Mouse (Mus musculus) layer of hippocampus, postnatal 25 days (tissue): ENCODE results near the gene Igfbp2. TPM values are rescaled to one million over a fixed set of nuclear protein-coding genes. Genes with fewer than 3 reads are reported as not detected.

Experiments
- DNase-seq, 2 experiments: peaks; one replicate each; pipeline ENCODE4 v3.0.0; 2022; ENCODE audit warnings: mixed read lengths in 2 of 2, low spot score in 1 of 2; ENCODE audit errors: extremely low spot score in 1 of 2
- total RNA-seq, 2 experiments: library from RNA; stranded (reverse); gene quantifications; 2 replicates each; pipeline ENCODE4 v1.2.3; 2021

Gene Igfbp2
- total RNA-seq, 2 experiments from 2014 or later = 44.4 to 50.5 TPM

DNA sequence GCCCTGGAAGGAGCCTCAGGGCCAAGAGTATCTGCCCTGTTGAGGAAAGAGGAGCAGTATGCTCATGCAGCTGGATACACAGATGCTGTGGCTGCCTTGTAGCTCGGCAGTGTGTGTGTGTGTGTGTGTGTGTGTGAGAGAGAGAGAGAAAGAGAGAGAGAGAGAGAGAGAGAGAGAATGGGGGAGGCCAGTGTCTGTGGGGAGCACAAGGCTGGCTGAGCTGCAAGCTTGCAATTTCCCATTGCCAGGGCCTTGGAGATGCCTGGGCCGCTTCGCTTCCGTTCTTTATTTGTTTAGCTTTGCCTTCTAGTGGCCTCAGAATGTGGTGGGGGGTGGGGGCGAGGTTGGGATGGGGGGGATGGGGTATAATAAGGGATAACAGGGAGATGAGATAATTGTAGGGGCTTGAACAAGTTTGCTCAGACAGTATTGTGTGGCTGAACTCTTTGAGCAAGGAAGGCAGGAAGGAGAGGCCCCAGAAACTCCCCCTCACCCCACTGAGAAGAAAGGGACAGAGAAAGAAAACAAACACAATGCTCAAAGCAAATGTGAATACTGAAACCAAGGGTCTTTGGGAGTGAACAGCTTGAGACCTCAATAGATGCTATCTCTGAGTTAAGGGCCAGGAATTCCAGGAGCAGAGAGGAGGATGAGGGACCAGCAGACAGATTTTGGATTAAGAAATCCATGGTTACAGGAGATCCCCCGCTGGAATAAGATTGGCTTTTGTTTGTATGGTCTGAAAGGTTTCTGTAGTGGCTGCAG, 10.5 kb upstream of the Igfbp2 start:
- DNase-seq = no peak

DNA sequence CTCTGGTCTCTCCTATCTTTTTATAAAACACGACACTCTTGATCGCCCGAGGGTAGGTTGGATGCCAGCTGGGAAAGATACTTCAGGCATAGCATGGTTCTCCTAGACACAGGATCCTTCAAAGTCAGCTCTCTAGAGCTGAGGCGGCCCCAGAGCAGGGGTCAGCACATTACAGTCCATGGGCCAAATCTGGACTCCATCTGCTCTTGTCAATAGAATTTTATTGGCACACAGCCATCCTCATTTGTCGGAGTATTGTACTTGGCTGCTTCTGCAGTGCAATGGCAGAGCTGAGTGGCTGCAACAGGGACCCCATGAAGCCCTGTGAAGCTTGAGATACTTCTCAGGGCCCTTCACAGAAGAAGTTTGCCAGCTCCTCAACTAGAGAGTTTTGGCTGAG, 9.1 kb upstream of the Igfbp2 start:
- DNase-seq = no peak

DNA sequence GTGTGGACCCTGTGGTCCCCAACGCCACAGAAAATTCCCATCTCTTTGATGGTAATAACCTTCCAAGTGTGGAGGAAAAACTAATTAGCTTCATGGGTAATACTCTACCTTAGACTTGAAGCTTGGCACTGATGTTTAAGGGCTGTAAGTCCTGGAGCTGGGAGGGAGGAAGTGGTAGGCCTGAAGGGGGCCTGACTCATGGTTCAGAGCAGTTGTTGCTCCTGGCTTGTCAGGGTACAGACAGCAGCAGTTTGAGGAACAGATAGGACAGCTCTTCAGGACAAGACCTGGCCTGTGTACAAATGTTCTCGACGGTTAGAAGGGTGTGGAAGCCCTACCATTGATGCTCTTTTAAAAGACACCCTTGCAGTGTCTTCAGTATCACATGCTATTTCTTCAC, 8.7 kb upstream of the Igfbp2 start:
- no peak for DNase-seq

DNA sequence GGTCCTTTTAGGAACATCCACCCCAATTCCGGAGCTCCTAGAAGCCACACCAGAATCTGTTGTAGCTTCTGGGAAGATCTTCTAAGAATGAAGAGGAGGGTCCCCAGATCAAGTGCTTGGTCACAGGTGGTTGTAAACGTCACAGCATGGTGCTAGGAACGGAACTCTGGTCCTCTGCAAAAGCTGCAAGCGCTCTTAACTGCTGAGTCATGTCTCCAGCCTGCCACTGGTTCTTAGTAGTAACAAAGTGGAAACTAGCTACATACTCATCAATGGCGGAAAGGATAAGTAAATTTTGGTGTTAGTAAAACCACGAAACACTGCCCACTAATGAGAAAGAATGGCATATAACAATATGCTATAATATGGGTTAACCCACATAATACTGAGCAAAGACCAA, 4.3 kb upstream of the Igfbp2 start:
- no peak for DNase-seq

DNA sequence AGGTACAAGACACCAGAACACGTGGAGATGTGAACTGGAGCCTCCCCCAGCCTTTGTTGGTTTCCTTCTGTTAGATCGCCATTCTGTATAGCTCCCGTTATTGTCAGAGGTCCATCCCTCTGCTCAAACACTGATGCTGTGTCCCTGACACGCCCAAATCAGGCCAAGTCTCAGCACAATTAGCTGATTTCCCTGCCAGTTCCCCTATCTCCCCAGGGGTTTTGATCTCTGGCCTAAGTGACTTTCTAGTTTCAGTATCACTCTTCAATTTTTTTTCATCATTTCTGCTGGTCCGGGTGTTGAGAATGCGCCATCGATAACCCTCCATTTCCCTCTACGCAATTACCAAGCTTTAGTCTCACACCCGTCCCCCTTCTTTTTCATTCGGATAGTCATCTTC, 1.4 kb upstream of the Igfbp2 start:
- DNase-seq = no peak

DNA sequence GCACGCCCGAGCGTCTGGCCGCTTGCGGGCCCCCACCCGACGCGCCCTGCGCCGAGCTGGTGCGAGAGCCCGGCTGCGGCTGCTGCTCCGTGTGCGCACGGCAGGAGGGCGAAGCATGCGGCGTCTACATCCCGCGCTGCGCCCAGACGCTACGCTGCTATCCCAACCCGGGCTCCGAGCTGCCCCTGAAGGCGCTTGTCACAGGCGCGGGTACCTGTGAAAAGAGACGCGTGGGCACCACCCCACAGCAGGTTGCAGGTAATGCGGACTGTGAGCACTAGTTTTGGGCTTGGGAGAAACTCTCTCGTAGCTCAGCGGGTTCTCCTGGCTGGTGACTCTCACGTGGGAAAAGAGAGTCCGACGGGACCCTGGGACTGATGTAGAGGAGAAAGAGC, 401 bp downstream of the Igfbp2 start:
- DNase-seq = peak in 1 of 2 experiments; percentile 17

DNA sequence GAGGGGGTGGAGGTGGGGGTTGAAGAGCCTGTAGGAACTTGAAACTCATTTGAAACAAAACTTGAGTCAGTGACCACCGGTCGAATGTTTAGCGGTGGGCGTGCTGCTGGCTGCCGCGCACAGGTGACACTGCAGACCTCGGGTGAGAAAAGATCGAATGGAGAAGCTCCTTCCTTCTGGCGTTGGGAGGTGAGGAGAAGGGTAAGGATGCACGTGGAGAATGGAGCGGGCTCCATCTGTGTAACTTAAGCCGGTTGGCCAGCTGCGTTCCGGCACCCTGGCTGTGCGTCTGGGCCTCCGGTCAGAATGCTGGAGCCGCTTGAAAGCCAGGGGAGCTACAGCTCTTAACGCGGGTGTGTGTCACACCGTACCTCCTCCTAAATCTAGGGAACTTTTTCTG, 983 bp downstream of the Igfbp2 start:
- no peak for DNase-seq

DNA sequence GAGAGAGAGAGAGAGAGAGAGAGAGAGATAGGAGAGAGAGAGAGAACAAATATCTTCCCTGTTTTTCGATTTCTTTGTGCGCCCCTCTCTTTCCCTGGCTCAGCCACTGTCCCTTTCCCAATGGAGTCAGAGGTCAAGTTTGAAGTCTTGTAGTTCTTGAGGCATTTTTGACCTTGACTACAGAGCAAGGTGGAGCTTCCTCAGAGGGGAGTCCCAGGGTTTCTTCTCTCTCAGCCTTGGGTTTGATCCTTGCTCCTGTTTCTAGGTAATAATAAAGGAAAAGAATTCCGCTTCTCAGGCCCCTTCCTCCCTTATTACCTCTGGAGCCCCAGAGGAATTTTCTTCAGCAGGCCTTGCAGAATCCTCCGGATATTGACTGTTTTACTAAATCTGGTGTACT, 1.6 kb downstream of the Igfbp2 start:
- DNase-seq = no peak

DNA sequence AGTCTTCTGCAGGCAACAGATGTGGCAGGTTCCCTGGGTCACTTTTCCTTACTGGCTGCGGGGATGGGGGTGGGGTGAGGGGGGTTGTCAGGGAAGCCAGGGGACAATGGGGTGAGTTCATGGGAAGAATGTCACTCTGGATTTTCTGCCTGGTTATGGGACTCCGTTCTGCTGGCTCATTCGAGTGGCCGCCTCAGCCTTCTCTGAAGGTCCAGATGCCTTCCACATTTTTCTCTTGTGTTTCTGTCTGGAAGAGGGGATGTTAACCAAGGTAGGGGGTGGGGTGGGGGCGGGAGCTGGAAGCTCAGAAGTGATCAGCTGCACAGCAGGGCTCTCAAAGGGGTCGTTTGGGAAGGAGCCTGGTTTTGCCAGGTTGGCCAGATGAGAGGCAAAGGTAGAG, 2.1 kb downstream of the Igfbp2 start:
- DNase-seq = no peak

DNA sequence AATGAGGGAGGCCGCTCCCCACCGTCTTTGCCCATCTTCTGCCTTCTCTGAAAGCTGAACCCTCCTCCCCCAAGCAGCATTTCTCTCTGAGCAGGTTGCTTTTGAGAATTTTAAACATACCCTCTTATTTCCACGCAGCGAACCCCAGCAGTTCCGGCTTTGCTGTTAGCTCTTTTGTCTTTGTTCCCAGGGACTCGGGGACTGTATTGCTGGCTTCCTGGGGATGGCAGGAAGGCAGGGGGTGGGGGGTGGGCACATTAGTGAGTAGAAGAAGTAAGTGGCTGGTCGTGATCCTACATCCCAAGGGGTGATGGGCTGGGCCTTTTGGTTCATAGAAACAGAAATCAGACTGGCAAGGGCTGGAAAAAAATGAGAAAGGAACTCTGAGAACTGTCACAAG, 2.6 kb downstream of the Igfbp2 start:
- DNase-seq = no peak

DNA sequence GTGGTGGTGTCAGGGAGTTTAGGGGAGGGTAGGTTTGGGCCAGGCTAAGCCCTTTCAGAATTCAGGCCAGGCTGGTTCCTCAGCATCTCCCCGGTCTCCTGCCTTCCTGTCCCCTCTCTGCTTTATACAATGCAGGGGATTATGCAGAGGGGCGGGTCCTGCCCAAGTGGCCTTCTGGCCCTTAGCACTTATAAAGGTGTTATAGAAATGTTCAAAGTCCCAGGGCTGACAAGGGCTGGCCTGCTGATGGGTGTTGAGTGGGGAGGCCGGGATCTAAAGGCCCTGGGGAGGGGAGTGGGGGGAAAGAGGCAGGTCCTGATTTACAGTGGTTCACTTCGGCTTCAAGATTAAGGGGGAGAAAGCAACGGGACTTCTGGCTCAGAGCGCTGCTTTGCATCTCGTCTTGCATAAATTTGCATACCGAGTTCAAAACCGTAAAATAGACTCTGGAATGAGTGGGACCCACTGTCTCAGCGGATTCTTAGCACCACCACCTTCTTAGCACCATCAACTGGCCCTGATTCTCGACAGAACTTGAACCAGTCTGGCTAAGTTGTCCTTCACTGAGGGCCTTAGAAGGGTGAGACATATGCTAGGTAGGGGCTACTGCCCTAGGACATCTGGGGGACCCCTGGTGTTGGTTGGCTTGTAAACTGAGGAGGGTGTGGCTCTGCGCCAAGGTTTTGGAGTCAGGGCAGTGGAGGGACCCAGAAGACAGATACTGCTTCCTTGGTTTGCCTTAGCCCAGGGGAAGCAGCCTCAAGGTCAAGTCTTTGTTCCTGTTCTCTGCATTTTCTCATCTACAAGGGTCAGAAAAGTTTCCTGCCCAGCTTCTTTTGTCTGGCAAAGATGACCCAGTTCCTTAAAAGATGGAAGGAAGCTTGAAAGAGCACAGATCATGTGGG, 3.4 kb downstream of the Igfbp2 start:
- no peak for DNase-seq

DNA sequence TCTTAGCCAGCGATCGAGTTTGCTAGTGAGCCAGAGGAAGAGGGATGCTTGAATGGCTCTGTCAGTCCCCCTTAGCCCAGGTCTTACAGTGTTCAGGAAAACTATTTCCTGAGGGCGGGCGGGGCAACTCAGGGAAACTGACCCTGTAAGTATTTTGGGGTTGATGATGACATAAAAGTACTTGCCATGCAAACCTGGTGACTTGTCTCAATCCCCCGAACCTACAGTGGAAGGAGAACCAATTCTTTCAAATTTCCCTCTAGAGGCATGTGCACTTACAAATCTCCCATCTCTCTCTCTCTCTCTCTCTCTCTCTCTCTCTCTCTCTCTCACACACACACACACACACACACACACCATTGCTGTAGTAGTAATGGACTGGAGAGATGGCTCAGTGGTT, 4.5 kb downstream of the Igfbp2 start:
- no peak for DNase-seq

DNA sequence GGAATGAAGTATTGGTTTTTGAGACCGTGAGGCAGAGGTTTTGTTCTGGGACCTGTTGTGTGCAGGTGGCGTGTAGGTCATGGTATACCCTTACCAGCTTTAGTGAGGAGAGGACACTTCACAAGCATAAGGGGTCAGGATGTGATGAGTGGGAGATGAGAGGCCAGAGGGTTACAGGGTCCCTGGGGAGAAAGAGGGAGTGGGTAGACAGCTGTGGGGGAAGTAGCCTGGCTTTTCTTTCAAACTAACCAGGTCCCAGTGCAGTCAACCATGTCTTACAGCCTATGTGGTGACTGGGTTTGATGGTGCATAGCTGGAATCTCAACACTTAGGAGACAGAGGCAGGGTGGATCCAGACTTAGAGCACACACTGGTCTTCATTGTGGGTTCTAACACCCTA, 6.2 kb downstream of the Igfbp2 start:
- DNase-seq = no peak

DNA sequence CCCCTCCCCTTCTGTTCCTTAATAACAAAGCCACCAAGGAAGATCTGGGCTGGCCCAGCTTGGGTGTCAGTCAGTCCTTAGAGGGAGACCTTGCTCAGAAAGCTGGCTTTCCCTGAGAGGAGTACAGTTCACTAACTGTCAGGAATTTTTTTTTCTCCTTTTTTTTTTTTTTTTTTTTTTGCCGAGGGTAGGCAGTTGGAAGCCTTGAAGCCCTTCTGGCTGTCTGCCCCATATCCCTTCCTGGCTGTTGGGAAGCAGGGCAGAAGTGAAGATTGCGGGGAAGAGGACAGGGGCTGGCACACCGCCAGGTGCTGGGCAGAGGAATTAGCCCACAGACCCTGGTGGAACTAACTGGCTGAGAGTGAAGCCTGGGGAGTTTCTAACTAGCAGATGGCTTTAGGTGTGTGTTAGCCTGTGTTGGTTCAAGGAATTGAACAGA, 8.4 kb downstream of the Igfbp2 start:
- DNase-seq = no peak

DNA sequence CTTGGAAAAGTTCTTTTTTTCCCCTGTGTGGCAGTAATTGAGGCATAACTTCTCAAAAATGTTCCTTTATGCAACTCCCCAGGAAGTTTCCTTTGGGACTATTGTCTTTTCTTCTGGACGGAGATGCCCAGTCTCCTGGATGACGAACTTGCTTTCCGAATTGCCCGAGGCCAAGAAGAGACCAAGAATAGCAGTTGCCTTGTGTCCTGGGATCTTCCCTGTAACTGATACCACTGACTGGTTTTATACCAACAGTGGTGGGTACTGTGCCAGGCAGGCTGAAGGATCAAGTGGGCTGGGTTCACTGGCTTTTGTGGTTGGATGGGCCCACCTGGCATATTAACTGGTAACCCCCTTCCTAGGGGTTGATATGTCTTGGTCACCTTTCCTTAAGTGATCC, 9.3 kb downstream of the Igfbp2 start:
- DNase-seq = no peak

DNA sequence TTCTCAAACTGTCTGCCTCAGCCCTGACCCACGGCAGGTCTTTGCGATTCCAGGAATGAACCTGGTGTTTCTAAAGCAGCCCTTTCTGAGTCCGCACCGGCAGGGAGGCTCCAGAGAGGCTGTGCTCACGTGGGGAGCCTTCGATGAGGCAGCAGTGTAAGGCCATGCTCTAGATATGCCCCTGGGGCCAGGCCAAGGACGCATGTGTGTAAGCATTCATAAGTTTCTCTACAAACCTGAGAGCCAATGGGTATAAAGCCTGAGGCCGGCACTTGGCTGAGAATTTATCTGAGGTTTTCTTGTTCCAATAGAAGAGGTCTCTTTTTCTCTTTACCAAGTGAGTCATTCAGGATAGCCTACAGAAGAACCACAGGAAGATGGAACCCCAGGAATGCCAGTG, 15.1 kb downstream of the Igfbp2 start:
- no peak for DNase-seq

DNA sequence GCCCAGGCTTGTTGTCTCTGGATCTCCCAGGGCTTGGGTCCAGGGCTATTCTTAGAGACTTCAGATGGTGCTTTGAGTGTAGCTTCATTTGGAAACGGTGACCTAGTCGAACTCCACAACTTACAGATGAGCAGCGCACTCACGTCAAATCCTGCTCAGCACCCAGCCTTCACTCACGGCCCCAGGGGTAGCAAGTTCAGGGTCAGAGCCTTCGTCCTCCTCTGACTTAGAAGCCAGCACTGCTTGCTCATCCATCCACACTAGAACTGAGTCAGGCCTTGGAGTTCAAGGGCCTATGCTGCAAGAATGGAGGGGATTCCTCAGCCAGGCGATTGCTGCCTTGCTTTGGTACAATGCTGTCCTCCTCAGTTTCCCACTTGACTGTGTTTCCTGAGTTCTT, 15.5 kb downstream of the Igfbp2 start:
- no peak for DNase-seq

DNA sequence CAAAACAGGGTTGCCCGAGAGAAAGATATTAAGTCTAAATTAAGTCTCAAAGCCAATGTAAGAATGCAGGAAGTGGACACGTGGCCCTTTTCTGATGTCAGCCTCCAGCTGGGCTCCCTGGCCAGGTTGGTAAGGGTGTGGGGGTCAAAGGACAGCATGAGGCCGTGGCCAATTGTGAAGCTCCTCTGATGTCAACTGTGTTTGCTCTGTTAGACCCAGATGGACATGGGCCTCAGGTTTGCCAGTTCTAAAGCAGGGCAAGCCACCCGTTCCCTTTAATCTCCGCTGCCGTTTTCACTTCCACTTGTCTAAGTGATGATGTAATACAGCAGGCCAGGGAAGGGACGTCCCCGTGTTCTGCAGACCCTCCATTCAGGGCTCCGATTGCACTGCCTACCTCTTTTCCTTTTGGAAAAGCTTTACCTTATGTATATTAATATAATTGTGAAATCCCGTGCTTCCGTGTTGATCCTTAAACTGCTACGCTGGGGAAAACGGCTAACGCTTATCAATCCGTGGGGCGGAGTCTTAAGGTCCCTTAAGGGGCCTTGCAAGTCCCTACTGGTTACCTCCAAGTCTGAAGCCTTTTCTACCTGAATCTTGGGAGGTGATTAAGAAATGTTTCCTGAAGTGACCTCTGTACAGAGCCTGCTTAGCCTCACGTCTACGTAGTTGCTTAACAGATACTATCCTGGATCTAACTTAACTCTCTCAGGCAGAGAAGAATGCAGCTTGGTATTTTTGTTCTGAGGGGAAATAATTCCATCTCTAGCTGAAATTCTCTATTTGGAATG, 18.6 kb downstream of the Igfbp2 start:
- DNase-seq = no peak

DNA sequence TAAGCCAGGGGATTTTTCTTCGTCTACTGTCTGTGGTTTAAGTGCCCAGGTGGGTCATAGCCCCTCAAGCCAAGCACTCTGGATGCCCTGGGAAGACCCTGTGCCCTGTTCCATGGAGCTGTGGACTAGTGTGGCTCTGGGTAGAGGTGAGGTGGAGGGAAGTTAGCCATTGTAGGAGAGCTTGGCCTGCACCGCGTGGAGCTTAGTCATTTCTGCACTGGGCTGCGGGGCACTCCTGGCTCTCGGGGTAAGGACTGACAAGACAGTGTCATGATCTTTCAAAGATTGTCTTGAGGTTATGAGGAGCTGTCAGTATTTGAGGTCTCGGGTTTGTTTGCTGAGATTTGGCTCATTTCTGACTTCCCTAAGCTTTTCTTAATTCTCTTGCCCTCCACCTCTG, 20.4 kb downstream of the Igfbp2 start:
- DNase-seq = no peak

DNA sequence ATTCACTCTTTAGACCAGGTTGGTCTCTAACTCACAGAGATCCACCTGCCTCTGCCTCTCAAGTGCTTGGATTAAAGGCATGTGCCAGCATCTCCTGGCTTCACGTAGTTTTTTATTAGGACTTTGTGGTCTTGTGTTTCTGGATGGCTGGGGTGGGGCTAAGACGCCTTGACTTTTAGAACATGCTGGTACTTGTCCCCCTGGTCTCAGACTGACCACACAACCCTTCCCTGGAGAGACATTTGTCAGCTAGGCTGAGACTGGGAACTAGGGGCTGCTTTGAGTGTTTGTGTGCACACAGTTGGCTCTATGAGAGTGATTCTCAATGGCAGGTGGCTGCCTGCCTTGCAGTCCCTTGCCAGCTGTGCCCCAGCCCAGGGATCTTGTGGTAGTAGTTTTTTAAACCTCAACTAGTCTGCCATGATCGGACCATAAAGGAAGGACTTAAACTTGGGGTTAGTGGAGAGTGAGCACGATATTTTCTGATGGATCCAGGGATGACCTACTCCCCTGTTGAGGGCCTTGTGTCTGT, 23.6 kb downstream of the Igfbp2 start:
- no peak for DNase-seq

DNA sequence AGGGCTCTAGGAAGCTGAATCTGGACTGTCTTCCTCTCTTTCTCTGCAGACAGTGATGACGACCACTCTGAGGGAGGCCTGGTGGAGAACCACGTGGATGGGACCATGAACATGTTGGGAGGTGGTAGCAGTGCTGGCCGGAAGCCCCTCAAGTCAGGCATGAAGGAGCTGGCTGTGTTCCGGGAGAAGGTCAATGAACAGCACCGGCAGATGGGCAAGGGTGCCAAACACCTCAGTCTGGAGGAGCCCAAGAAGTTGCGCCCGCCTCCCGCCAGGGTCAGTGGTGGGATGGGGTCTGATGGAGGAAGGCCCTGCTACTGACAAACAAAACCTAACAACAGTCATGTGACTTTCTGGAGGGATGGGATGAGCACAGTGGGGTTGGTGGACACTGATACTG, 24.7 kb downstream of the Igfbp2 start:
- no peak for DNase-seq
